Mouse (Mus musculus) induced T-regulatory cell, adult 2 months (primary cell): ENCODE data around the gene Aup1.

Experiments
- DNase-seq: peaks from one replicate; pipeline ENCODE4 v3.0.0-alpha.2; 2012; ENCODE audit warnings: low read depth

The Aup1 gene

GRCm38 (mm10) chr6:83104158-83104557 lies 49.8 kb downstream of the Aup1 start:
- DNase-seq, result no peak
